Mouse (Mus musculus): ENCODE data around the gene Nwd1. TPM values are rescaled to one million over a fixed set of nuclear protein-coding genes. Genes with fewer than 3 reads are reported as not detected.
"Not testable (repeated sequence)": the region's sequence is repeated elsewhere in the genome, so short reads cannot be mapped to it uniquely, and the experiment has no call there.

Nwd1 gene
- under 1 TPM; 0.33 to 0.96 TPM for total RNA-seq (2021)
- long read RNA-seq, experiment 1, partial matches to known transcripts = 1 of 4 reads
- long read RNA-seq, experiment 1, other reads (novel, unspliced or antisense) = 3 of 4 reads
- long read RNA-seq, experiment 2, partial matches to known transcripts = 0 of 1 reads
- long read RNA-seq, experiment 2, other reads (novel, unspliced or antisense) = 1 of 1 reads

DNA sequence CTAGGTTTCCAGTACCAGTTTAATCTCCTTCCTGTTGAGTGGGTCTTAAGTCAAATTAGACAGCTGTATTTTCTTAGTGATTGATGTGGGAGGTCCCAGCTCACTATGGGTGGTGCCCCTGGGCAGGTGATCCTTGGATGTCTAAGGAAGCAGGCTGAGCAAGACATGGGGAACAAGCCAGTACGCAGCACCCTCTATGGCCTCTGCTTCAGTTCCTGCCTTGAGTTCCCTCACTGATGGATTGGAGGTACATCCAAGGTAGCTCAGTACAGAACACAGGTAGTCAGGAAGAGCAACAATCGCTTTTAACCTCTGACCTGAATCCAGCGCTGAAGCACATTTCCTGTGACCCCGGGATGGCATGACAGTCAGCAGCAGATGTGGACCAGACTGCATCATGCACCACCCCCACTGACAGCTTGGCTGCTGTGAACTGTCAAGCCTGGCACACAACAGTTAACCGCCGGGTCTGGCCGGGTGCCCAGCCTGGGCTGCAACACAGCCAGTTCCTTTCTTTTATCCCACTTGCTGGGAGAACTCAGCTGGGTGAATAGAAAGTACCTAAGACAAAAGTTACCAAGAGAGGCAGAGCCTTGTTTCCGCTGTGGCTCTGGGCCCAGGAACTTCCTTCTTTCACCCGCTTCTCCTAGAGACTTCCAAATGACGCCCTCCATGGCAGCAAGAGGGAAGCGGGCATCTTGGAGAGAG, at the start of gene Nwd1:
Gene Nwd1, plus strand, starts transcription at position 652 of the 708 bp plus-strand sequence.
- peak; percentile 71 for DNase-seq

DNA sequence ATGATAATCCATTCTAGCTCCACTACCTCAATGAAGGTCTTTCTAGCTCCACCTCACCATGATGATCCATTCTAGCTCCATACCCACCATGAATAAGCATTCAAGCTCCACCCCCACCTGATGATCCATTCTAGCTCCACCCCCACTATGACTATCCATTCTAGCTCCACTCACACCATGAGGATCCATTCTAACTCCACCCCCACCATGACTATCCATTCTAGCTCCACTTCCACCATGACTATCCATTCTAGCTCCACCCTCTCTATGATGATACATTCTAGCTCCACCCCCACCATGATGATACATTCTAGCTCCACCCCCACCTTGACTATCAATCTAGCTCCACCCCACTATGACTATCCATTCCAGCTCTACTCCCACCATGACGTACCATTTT, 3.6 kb upstream of the Nwd1 start:
- DNase-seq = no peak

DNA sequence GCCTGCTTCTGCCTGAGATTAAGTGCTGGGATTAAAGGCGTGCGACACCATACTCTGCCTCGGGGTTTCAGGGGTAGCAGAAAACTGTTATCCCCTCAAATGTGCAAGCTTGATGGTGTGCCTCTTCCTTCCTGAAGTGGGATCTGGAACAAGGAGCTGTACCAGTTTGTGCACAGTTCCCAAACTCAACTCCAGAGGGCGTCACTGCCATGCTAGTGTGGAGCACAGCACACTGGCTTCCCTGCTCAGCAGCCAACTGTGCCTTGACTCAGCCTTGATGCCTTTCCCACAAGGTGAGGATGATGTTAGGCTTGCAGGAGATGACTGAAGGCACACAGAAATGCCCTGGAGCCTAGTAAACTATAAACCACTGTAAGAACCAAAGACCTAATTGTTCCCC, 1.9 kb upstream of the Nwd1 start:
- no peak for DNase-seq

DNA sequence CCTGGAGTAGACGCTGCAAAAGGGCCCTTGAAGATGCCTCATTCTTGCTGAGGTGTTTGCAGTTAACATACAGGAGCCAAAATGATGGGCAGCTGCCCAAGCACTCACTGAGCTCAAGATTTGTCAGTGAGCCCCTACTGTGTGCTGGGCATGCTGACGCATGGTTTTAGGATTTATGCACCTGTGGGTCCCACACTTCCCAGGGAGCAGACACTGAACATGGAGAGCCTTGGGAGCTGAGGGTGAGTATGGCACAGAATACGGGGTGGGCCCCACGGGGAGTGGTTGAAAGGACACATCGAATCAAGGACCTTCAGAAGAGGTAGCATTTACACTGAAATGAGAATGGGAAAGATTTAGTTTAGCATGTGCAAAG, 245 bp downstream of the Nwd1 start:
- DNase-seq = no peak

DNA sequence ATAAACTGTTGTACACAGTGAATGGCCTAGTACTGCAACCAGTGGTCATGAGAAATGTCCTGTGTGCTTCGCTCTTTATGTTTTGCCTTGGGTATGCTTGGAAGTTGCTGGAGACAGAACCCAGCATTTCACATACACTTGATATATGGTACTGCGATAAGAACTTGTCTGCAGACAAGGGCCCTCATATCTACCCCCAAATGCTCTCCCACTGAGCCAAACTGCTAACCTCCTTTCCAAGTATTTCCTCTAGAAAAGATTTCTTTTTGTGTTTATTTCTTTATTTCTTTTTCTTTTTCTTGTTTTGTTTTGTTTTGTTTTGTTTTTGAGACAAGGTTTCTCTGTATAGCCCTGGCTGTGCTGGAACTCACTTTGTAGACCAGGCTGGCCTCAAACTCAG, 4.2 kb downstream of the Nwd1 start:
- no peak for DNase-seq

DNA sequence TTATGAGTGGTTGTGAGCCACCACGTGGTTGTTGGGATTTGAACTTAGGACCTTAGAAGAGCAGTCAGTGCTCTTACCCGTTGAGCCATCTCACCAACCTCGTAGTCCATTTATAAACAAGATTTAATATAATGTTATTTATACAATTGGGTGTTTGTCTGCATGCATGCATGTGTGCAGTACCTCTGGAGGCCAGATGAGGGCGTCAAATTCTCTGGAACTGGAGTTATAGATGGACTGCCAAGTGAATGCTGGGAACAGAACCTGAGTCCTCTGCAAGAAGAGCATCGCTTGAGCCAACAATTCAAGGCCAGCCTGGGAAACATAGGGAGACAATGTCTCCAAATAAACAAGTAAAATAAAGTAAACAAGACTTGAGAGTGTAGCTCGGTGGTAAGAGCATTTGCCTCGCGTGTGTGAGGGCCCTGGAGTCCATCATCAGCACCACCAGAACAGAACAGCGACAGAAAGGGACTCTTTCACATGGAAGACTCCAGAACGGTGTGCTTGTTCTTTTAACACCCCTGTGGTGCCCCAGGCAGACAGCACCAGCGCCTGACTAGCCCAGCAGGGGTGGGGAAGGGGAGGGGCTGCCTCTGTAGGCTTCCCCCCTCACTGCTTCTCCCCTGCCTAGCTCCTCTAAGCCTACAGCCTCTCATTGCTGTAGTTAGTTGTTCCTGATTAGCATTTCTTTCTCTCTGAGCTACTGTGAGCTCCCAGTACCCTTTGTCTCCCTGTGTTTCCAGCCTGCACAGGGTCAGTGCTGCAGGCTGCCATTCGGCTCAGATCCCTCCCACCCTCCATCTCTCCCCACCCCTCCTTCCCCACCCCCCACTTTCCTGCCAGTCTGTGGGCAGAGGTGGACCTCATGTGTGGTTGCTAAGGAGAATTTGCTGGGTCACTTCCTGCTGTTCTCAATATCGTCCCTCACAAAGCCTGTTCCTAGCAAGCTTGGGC, 8.3 kb downstream of the Nwd1 start:
- no peak for DNase-seq

DNA sequence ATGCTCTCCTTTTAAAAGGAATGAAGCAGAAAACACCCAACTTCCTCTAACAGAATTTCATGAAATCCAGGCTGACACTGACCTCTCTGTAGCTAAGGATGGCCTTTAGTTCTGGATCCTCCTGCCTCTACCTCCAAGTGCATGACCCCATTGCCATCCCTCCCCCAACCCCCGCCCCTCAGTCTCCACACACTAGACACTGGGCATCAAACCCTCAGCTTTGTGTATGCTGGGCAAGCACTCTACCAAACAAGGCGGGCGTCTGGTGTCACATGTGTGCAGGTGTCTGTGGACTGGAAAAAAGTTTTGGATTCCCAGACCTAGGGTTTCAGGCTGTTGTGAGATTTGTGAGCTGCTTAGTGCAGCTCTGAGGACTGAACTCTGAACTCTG, 9.0 kb downstream of the Nwd1 start:
- no peak for DNase-seq

DNA sequence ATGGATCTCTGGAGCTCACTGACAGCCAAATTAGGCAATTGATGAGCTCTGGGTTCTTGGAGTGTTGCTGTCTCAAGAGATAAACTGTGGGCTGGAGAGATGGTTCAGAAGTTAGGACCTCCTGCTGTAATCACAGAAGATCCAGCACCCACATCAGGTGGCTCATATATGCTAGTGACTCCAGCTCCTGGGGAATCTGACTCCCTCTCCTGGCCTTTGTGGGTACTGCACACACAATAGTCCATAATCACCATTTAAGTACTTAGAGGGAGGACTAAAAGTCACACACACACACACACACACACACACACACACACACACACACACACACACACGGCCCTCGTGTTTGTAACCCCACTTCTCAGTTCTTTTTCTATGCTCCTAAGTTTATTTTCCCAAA, 13.5 kb downstream of the Nwd1 start:
- no peak for DNase-seq

DNA sequence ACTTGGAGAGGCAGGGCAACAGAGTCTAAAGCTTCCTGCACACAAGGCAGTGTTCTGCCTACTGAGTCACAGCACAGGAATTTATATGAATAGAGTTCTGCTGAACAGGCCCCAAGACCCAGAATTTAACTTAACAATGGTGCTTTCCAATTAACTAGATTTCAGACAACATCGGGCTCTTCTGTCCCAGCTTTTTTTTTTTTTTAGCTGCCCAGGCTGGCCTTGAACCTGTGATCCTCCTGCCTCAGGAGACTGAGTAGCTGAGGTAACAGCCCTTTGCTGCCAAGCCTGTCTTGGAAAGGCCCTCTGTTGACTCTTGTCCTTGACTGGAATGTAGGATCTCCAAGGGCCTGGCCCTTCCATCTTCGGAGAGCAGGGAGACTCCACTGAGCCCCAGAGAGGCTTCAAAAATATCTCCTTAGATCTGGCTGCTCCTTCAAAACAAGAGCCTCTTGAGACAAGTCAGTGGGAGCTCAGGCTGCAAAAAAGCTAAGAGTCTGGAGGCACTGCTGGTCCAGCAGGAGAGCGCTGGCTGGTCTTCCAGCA, 17.7 kb downstream of the Nwd1 start:
- no peak for DNase-seq

DNA sequence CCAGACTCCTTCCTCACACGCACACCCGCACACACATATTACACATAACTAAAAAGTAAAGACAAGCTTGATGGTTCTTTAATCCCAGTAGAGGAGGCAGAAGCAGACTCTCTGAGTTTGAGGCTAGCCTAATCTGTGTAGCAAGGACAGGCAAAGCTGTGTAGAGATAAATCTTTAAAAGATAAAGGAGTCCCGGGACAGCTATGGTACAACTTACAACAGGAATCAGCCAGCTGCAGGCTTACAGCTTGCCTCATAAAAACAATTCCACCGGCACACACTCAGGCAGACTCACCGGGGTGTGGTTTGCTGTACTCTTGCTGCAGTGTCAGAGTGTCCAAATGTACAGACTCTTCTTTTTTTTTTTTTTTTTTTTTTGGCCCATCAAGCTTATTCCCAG, 18.2 kb downstream of the Nwd1 start:
- DNase-seq = no peak

DNA sequence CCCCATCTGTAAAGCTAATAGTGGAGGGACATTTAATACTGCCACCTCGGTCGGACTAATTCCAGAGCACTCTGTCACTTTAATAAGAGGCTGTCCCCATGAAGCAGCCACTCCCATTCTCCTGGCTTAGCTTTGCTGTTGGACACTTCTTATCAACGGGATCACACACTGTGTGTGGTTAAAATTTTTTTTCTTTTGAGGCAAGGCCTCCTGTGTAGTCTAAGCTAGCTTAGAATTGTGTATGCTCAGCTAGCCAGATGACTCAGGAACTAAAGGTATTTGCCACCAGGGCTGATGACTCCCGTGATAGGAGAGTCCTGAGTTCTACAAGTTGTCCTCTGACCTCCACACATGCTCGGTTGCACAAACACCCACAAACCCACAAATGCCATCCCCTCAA, 18.9 kb downstream of the Nwd1 start:
- no peak for DNase-seq

DNA sequence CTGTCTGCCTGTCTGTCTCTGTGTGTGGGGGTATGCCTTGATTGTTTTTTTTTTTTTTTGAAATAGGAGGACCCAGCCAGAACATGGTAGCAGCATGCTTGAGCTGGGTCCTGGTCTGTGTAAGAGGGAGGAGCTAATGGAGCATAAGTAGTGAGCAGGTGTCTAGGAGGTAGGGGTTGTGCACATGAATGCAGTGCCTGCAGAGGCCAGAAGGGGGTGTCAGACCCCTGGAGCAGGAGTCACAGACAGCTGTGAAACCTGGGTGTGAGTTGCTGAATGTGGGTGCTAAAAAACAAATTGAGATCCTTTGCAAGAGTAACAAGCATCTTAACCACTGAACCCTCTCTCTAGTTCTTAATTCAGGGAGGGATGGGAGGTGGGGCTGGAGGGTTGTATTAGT, 22.4 kb downstream of the Nwd1 start:
- no peak for DNase-seq

DNA sequence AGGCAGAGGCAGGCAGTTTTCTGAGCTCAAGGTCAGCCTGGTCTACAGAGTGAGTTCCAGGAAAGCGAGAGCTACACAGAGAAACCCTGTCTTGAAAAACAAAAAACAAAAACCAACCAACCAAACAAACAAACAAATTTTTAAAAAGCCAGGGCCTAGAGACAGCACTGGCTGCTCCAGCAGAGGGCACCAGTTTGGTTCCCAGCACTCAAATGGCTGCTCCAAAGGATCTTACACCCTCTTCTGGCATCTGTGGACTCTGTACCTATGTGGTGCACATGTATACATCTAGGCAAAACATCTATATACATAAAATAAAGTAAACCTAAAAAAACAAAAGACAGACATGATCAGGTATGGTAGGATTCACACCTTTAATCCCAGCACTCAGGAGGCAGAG, 26.3 kb downstream of the Nwd1 start:
- DNase-seq = no peak

DNA sequence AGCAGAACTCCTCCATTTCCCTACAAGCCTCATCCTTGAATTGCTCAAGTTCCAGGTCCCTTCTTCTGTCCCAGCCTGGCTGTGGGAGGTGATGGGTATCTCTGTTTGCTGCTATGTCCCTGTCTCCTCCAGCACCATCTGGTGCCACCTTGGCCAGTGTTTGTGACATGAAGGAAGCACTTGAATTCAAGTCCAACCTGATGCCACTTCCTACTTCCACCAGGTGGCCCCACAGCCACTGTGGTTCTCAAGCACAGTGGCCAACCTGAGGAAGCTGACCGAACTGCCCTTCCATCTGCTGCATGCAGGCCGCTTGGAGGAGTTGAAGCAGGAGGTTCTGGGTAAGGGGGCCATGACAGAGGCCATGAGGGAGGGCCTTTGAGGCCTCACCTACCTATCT, 27.7 kb downstream of the Nwd1 start:
- DNase-seq = no peak

DNA sequence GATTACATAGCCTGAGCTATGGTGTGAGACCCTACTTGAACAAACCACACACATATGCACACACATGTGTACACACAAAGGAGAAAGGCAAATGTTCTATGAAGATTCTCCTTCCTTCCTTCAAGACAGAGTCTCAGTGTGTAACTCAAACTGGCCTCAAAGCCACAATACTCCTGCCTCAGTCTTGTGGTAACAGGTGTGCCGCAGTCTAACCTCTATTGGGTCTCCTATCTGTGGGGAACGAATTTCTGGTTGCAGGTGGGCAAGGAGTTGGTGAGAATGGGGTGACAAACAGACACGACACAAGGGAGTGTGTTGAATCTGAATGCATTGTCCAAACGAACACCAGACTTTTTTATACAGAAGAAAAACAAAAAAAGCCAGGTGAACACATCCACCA, 29.9 kb downstream of the Nwd1 start:
- DNase-seq = no peak

DNA sequence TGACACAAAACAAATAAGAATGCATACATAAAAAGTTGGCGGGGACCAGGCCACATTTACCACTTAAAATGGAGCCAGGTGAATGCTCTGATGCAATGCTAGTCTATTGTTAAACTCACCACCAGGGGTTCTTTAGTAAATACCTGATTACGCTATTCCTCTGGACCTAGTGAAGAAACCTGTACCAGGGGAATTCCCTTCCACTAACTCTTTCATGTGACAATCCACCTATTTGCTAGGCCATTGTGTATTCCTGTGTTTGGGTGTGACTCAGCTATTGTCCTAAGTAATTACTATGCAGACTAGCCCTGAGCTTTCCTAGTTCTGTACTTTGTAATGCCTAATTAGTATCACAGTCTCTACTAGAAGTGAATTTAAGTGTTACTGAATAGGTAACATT, 30.3 kb downstream of the Nwd1 start:
- DNase-seq = not testable (repeated sequence)

DNA sequence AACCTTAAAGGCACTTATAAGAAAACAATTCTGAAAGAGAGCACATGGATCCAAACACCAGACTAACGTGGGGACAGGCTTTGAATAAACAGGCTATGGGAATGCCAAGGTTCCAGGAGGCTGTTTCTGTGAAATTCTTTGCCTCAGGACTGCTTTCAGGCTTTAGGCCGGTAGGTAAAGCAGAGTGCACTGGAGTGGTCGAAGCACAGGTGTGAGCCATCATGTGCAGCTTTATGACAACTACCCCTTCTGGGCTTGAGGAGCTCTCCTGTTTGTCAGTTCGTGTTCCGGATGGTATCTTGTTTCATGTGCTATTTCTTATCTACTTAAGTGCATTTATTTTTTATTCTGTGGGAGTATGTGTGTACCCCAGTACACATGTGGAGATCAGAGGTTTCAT, 30.8 kb downstream of the Nwd1 start:
- no peak for DNase-seq

DNA sequence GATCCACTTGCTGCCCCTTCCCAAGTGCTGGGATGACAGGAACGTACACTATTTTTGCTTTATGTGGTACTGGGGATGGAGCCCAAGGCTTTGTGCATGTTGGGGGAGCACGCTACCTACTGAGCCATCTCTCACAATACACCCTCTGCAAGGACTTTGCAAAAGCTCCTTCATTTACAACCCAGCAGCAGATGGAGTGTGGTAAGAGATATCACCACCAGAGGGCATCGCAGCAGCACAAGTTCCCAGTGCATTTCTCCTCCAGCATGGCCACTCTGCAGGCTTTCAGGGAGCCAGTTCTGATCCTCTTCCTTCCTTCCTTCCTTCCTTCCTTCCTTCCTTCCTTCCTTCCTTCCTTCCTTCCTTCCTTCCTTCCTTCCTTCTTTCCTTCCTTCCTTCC, 33.6 kb downstream of the Nwd1 start:
- peak; percentile 13 for DNase-seq

DNA sequence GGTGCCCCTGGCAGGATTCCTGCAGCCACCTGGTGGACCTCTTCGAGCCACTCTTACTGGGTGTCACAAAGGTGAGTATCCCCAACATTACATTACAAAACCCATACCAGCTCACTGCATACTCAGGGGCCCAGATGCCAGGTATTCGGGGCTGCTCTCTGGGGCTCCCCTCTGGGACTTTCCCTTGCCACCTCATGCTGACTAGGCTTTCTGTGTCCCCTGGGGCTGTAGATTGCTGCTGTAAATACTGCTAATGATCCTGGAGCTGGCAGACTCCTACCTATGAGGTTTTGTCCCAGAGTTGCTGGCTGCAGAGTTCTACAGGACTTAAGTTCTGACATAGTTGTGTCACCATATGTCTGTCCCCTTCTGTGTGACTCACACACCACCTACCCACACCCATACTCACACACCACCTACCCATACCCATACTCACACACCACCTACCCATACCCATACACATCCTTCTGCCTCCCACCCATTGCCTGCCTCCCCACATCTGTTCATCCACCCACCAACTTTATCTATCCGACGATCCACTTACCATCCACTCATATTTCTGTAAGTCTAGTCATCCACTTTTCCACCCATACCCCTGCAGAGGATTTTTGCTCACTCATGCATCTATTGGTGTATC, 35.7 kb downstream of the Nwd1 start:
- DNase-seq = no peak

DNA sequence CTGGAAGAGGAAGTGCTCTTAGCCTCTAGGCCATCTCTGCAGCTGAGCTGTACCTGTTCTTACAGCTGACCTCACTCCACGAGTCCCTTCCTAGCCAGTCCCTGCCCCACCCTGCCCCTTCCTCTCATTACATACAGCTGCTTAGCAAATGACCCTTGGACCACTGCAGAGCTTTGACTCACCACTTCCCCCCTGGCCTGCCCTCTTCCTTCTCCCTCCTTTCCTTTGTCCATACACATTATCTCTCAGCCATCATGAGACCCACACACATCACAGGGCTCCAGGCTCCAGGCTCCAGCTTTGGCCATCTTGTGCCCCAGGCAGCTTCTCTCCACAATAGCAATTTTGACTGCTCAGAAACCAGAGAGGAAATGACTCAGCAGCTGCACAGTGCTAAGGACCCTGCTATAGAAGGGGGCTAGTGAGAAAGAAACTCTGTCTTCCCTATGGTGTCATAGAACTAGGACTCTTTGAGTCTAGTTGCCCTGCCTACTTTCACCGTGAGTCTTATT, 36.6 kb downstream of the Nwd1 start:
- no peak for DNase-seq

DNA sequence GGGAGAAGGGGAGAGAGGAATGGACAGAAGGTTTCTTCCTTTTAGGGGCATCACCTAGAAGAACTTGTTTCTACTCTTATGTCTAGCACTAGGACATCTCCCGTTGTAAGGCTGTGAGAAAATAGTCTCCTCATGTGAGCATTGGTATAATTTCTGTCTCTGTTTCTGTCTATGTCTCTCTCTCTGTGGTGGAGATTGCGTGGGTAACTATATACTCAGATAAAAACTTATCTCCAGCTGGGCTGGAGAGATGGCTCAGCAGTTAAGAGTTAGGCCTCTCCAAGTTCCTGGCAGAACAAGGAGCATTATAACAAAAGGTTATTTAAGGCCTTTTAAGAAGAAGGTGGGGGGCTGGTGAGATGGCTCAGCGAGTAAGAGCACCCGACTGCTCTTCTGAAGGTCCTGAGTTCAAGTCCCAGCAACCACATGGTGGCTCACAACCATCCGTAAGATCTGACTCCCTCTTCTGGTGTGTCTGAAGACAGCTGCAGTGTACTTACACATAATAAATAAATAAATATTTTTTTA, 37.1 kb downstream of the Nwd1 start:
- DNase-seq = not testable (repeated sequence)

DNA sequence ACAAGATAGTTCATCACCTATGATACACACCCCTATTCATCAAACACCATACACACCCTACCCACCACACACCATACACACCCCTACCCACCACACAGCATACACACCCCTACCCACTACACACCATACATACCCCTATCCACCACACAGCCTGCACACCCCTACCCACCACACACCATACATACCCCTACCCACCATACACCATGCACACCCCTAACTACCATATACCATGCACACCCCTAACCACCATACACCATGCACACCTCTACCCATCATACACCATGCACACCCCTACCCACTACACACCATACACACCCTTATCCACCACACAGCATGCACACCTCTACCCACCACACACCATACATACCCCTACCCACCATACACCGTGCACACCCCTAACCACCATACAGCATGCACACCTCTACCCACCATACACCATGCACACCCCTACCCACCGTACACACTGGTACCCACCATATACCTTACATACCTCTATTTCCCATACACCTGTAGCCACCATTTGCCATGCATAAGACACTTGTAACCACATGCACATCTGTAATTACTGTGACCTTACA, 51.9 kb downstream of the Nwd1 start:
- no peak for DNase-seq
